Mouse (Mus musculus) liver, adult 2 months (tissue): Measurements from ENCODE around the gene Ctdspl.

Experiments
- CTCF ChIP-seq: fragments of 200-500 bp; IDR thresholded peaks from 2 replicates; pipeline ENCODE4 v1.5.1; 2011; ENCODE audit warnings: low read depth, low read length, control low read depth
- POLR2A ChIP-seq: fragments of 200-500 bp; IDR thresholded peaks from 2 replicates; pipeline ENCODE4 v1.6.1; 2011; ENCODE audit warnings: low read length, control low read depth; ENCODE audit not compliant: insufficient read depth; ENCODE audit errors: extremely low read depth

- no peak for TF ChIP-seq CTCF
- TF ChIP-seq POLR2A = no peak
Measured at GRCm38 (mm10) chr9:118990490-118990889, 64.2 kb downstream of the Ctdspl start.
